Mouse (Mus musculus) ES-Bruce4 (cell line): ENCODE measurements around the gene Dgkb.

ENCODE experiments used
- CTCF ChIP-seq: IDR thresholded peaks from one replicate; pipeline ENCODE4 v1.8.1; 2011; ENCODE audit warnings: low read depth, low read length
- POLR2A ChIP-seq: IDR thresholded peaks from one replicate; pipeline ENCODE4 v1.8.1; 2011; ENCODE audit warnings: low read length; ENCODE audit not compliant: insufficient read depth

DNA sequence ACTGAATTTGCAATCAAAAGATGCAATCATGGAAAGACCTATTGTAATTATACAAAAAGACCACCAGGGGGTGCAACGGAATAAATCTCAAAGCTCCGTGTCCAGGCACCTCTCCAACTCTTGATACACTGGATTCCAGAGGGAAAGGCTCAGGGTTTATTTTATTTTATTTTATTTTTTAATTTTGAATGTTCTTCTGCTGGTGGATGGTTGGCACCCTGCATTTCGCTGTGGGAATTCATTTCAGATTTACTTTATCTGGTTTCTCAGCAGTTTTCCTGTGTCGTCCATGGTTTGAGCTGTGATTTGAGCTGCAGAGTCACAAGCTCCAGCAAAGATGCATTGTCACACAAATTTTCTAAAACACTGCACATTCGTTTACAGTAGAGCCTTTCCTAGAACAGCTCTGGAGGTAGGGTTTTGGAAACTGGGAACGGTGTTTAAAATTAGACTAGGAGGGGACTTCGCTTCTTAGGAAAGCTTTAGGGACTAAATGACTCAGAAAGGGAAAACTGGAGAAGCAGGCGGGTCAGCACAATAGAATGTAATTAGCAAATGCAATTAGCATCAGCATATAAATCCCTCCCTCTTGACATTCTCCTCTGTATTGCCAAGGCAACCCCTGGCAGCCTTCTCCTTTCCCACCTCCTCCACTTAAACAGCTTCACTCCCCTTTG is 43.7 kb upstream of the Dgkb start:
- TF ChIP-seq CTCF, result no peak
- TF ChIP-seq POLR2A, result no peak
